Mouse (Mus musculus) spleen, adult 2 months (tissue): ENCODE measurements around the gene Lect2. TPM values are rescaled to one million over a fixed set of nuclear protein-coding genes. Genes with fewer than 3 reads are reported as not detected.

Experiments
- DNase-seq, 2 experiments: peaks; one replicate each; pipeline versions ENCODE4 v3.0.0 to v3.0.0-alpha.2; 2012 to 2021; ENCODE audit warnings: low spot score in 2 of 2, low read depth in 1 of 2
- H3K27ac ChIP-seq: fragments of 200-500 bp; 2 replicates; pipeline ENCODE4 v1.5.1; 2012; ENCODE audit warnings: low read length, inconsistent platforms; ENCODE audit not compliant: insufficient read depth
- H3K27me3 ChIP-seq: fragments of 200-500 bp; 2 replicates; pipeline ENCODE4 v1.6.1; 2012; ENCODE audit warnings: mild to moderate bottlenecking, moderate library complexity, low read length, inconsistent platforms; ENCODE audit not compliant: control insufficient read depth, insufficient read depth
- H3K36me3 ChIP-seq: fragments of 200-500 bp; 2 replicates; pipeline ENCODE4 v1.6.1; 2012; ENCODE audit warnings: mild to moderate bottlenecking, low read length, inconsistent platforms; ENCODE audit not compliant: control insufficient read depth, insufficient read depth
- H3K4me1 ChIP-seq: fragments of 200-500 bp; 2 replicates; pipeline ENCODE4 v1.6.1; 2011; ENCODE audit warnings: inconsistent platforms; ENCODE audit not compliant: control insufficient read depth, insufficient read depth, insufficient read length
- H3K4me3 ChIP-seq: fragments of 200-500 bp; 2 replicates; pipeline ENCODE4 v1.5.1; 2011; ENCODE audit warnings: mild to moderate bottlenecking, inconsistent platforms; ENCODE audit not compliant: insufficient read depth, insufficient read length; ENCODE audit errors: extremely low read depth
- CTCF ChIP-seq: fragments of 200-500 bp; IDR thresholded peaks from 2 replicates; pipeline ENCODE4 v1.5.1; 2011; ENCODE audit warnings: mild to moderate bottlenecking, inconsistent platforms; ENCODE audit not compliant: insufficient read depth, insufficient read length, insufficient replicate concordance; ENCODE audit errors: extremely low read depth
- POLR2A ChIP-seq: fragments of 200-500 bp; IDR thresholded peaks from 2 replicates; pipeline ENCODE4 v1.6.1; 2011; ENCODE audit warnings: low read depth, low read length, inconsistent platforms
- WGBS: fragments of 180-500 bp; shearing (Covaris S2); methylation state at CpG from one replicate; pipeline ENCODE4 v1.1.7; 2018; 5-methylcytosine and 5-hydroxymethylcytosine counted together
- polyA plus RNA-seq: library from polyadenylated mRNA; depleted of rRNA; stranded (reverse); fragments of >200 nt; gene quantifications from 2 replicates; pipeline ENCODE4 v1.2.3, GENCODE M21; 2012

Gene Lect2
- polyA plus RNA-seq, 1 experiment, result not detected

GRCm38 (mm10) chr13:56529685-56530084 is 18.6 kb downstream of the Lect2 start:
- Histone ChIP-seq H3K36me3 (no peaks in the 10 kb centered on the region), H3K27ac (no peak overlapping the region), H3K27me3 (no peaks in the 10 kb centered on the region), H3K4me3 (no peak overlapping the region), H3K4me1 (no peaks in the 10 kb centered on the region)
- WGBS, result 19% methylated on average over 8 of the region's 8 CpGs
- TF ChIP-seq CTCF (no peak), POLR2A (no peak)
- DNase-seq, result no peak

- H3K4me1 ChIP-seq, result no peaks in the 10 kb centered on the region
- no peaks in the 10 kb centered on the region for H3K27me3 ChIP-seq
- DNase-seq, result no peak
- WGBS, result 19% methylated on average over 4 of the region's 4 CpGs
- H3K27ac ChIP-seq, result no peak overlapping the region
- no peaks in the 10 kb centered on the region for H3K36me3 ChIP-seq
- H3K4me3 ChIP-seq, result no peak overlapping the region
- TF ChIP-seq CTCF, result no peak
- no peak for TF ChIP-seq POLR2A
Observed at GRCm38 (mm10) chr13:56529031-56529430, 19.3 kb downstream of the Lect2 start.

GRCm38 (mm10) chr13:56528281-56528680 is 20.0 kb downstream of the Lect2 start:
- DNase-seq, result no peak
- Histone ChIP-seq H3K27me3 (no peaks in the 10 kb centered on the region), H3K27ac (no peak overlapping the region), H3K36me3 (no peaks in the 10 kb centered on the region), H3K4me1 (0 out of 2 replicates have a peak, but pooled peaks cover 2% of the 10 kb centered on the region), H3K4me3 (no peak overlapping the region)
- TF ChIP-seq CTCF (no peak), POLR2A (no peak)
- 87% methylated on average over 11 of the region's 11 CpGs for WGBS

GRCm38 (mm10) chr13:56527846-56528245 is 20.5 kb downstream of the Lect2 start:
- TF ChIP-seq CTCF, result no peak
- no peak for TF ChIP-seq POLR2A
- WGBS, result 93% methylated on average over 7 of the region's 7 CpGs

GRCm38 (mm10) chr13:56526871-56527270 is 21.4 kb downstream of the Lect2 start:
- peaks cover 5% of the 10 kb centered on the region for H3K4me1 ChIP-seq
- no peak for DNase-seq
- H3K4me3 ChIP-seq, result no peak overlapping the region
- no peaks in the 10 kb centered on the region for H3K27me3 ChIP-seq
- 90% methylated on average over 12 of the region's 12 CpGs for WGBS
- no peak for TF ChIP-seq POLR2A
- TF ChIP-seq CTCF, result no peak
- H3K27ac ChIP-seq, result no peak overlapping the region
- no peaks in the 10 kb centered on the region for H3K36me3 ChIP-seq

More at GRCm38 (mm10) chr13:56527846-56528245, 20.5 kb downstream of the Lect2 start:
- no peak overlapping the region for H3K4me3 ChIP-seq
- no peak overlapping the region for H3K27ac ChIP-seq
- no peaks in the 10 kb centered on the region for H3K27me3 ChIP-seq
- no peak for DNase-seq
- H3K4me1 ChIP-seq, result peaks cover 3% of the 10 kb centered on the region; the same call in 1 of the 2 replicates
- no peaks in the 10 kb centered on the region for H3K36me3 ChIP-seq

- 9% methylated on average over 8 of the region's 8 CpGs for WGBS
- H3K4me3 ChIP-seq, result peak overlapping the region; percentile 67
- no peaks in the 10 kb centered on the region for H3K27me3 ChIP-seq
- H3K36me3 ChIP-seq, result no peaks in the 10 kb centered on the region
- DNase-seq, result no peak
- TF ChIP-seq CTCF (no peak), POLR2A (no peak)
- peaks cover 5% of the 10 kb centered on the region for H3K4me1 ChIP-seq
- H3K27ac ChIP-seq, result no peak overlapping the region
Observed at GRCm38 (mm10) chr13:56522821-56523167, 25.5 kb downstream of the Lect2 start.

GRCm38 (mm10) chr13:56522081-56522820 is 26.1 kb downstream of the Lect2 start, which contains the start of gene Fbxl21:
Fbxl21 (plus strand) TSS chr13:56522472.
- peak; percentile 68 to 93 for DNase-seq
- no peak for TF ChIP-seq CTCF
- no peak for TF ChIP-seq POLR2A
- WGBS, result 3% methylated on average over 55 of the region's 56 CpGs
- Histone ChIP-seq H3K4me1 (peaks cover 5% of the 10 kb centered on the region), H3K4me3 (peak within 1 kb of the TSS; percentile 67), H3K27me3 (no peaks in the 10 kb centered on the region), H3K27ac (no peak within 1 kb of the TSS), H3K36me3 (no peaks in the 10 kb centered on the region)
